Mouse (Mus musculus) spleen, postnatal 0 days (tissue): Measurements from ENCODE around the gene Sult5a1. TPM values are rescaled to one million over a fixed set of nuclear protein-coding genes. Genes with fewer than 3 reads are reported as not detected.

ENCODE experiments used
- polyA plus RNA-seq: library from polyadenylated mRNA; unstranded; fragments of >200 nt; fragmentation: Nextera tagmentation; extraction: Ambion mirVana; gene quantifications from 2 replicates; pipeline ENCODE4 v1.2.1, GENCODE M21; 2015

Sult5a1 gene
- 6.1 and 8.2 TPM in 2 replicates for polyA plus RNA-seq

DNA sequence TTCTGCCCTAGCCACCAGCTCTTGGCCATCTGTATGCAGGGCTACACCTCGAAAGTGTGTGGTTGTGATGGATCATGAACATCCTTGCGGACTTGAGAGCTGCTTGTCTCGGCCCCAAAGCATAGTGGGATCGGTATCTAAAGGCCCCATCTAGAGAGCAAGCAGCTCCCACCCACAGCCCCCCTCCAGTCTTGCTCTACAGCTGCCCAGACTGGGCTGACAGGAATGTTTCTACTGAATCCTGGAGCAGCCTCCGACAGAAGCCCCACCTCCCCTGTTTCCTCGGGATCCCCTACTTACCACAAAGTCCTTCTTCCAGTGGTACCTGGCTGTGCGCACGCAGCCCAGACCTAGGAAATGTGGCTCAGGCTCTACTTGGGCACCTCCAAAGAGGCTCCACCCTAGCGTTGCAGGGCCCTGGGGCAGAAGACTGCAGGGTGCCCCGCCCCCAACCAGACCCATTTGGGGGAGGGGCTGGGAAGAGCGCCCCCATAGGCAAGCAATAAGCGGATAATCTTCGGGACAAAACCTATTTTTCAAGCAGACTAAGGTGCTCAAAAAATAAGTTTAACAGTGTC, at the start of gene Sult5a1:
Sult5a1 (minus strand) TSS at position 428 of the 578 bp plus-strand sequence.

GRCm38 (mm10) chr8:123185566-123186409, 27.7 kb upstream of the Sult5a1 start, which contains the start of gene Dpep1:
TSS of gene Dpep1 (plus strand) at chr8:123186242.

DNA sequence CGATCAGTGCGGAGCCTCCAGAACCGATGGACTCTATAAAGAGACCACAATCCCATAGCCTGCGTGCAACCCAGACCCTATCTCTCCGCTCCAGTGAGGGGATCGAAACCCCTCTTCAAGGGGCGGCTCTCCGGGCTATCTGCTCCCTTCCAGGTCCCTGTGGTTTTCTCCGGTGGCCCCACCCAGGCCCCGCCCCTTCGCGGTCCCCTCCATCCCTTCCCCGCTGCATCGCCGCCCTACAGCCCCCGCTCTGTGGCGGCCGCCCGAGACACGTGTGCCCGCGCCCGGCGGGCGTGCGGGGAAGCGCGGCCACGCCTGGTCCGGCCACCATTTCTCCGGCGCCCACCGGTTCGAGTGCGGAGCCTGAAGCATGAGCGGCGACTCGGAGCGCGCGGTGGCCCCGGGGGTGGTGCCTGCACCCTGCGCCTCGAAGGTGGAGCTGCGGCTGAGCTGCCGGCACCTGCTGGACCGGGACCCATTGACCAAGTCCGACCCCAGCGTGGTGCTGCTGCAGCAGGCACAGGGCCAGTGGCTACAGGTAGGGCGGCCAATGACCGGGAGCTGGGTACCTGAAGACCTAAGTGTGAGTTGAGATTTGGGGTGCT, 40.9 kb downstream of the Sult5a1 start, which contains the start of gene Cpne7:
Cpne7 (plus strand) TSS at position 248 of the 605 bp plus-strand sequence.

DNA sequence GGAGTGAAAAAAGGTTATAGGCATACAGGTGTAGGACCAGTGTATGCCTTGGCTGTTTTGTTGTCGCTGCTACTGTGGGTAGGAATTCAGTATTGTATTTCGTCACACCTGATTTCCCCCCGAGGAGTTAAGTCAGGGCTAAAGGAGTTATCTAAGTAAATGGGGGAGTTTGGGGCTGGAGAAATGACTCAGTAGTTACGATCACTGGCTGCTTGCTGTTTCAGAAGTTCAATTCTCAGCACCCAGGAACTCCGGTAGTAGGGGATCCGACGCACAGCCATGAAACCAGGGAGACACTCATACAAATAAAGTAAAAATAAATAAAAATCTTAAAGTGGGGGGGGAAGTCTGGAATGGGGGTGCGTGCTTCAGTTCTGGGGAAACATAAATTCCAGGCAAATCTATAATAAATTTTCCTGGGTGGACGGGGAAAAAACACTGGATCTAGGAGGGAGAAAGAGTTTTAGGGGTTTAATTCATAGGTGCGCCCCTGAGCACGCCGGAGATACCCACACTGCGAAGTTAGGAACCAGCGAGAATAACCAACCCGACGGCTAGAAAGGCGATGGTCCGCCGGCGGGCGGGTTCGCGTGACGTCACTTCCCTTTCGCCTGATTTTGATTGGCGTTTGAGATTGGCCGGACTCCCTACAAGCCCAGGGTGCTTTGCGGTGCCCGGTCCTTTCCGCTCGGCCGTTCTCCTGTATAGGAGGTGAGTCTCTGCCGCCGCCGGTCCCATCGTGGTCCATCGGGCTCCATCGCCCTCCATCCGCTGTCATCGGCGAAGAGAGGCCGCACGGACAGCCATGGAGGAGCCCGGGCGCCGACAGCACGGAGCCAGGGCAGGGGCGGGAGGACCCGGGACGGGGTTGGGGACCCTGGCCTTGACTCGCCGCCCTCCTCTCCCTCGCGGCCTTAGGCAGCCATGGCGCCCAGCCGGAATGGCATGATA, 56.1 kb downstream of the Sult5a1 start, which contains the start of gene Rpl13:
Rpl13 (plus strand) TSS at position 616 of the 951 bp plus-strand sequence.

Other genes starting within 250 kb of the Sult5a1 start
- 34.2 and 41.3 TPM in 2 replicates for gene Ankrd11, start 116.0 kb downstream of the Sult5a1 start, polyA plus RNA-seq
- 28.2 and 29.1 TPM in 2 replicates for gene Spg7, start 95.4 kb downstream of the Sult5a1 start, polyA plus RNA-seq
- gene Rpl13, start 56.0 kb downstream of the Sult5a1 start, polyA plus RNA-seq, result 1,348 and 1,461 TPM in 2 replicates
- 10.3 and 14.4 TPM in 2 replicates for gene Cpne7, start 40.9 kb downstream of the Sult5a1 start, polyA plus RNA-seq
- 8.9 and 10.5 TPM in 2 replicates for gene Dpep1, start 27.9 kb upstream of the Sult5a1 start, polyA plus RNA-seq
- 85.5 and 99.0 TPM in 2 replicates for gene Chmp1a, start 54.4 kb upstream of the Sult5a1 start, polyA plus RNA-seq
- gene Spata33, start 54.5 kb upstream of the Sult5a1 start, polyA plus RNA-seq, result 0.33 and 0.43 TPM in 2 replicates
- 9.7 and 11.9 TPM in 2 replicates for gene Cdk10, start 66.5 kb upstream of the Sult5a1 start, polyA plus RNA-seq
- gene Spata2l, start 77.9 kb upstream of the Sult5a1 start, polyA plus RNA-seq, result 1.5 and 2.4 TPM in 2 replicates
- gene Zfp276, start 95.9 kb upstream of the Sult5a1 start, polyA plus RNA-seq, result 11.3 and 12.2 TPM in 2 replicates
- 7.9 and 10.9 TPM in 2 replicates for gene Vps9d1, start 96.0 kb upstream of the Sult5a1 start, polyA plus RNA-seq
- 27.5 and 28.0 TPM in 2 replicates for gene Fanca, start 160.3 kb upstream of the Sult5a1 start, polyA plus RNA-seq
- 3.0 and 3.4 TPM in 2 replicates for gene Spire2, start 174.4 kb upstream of the Sult5a1 start, polyA plus RNA-seq
- 81.3 and 88.0 TPM in 2 replicates for gene Tcf25, start 215.4 kb upstream of the Sult5a1 start, polyA plus RNA-seq
- gene Mc1r, start 248.8 kb upstream of the Sult5a1 start, polyA plus RNA-seq, result 0.13 and 0.18 TPM in 2 replicates